Mouse (Mus musculus) heart, adult 2 months (tissue): ENCODE data around the gene Tollip.

Experiments used
- CTCF ChIP-seq: fragments of 200-600 bp; IDR thresholded peaks from 2 replicates; pipeline ENCODE4 v1.8.1; 2022; ENCODE audit warnings: antibody characterized with exemption, mild to moderate bottlenecking, moderate library complexity
- POLR2A ChIP-seq: fragments of 200-500 bp; IDR thresholded peaks from 2 replicates; pipeline ENCODE4 v1.6.1; 2011; ENCODE audit warnings: mild to moderate bottlenecking, low read depth, low read length, control low read depth; ENCODE audit not compliant: insufficient read depth

DNA sequence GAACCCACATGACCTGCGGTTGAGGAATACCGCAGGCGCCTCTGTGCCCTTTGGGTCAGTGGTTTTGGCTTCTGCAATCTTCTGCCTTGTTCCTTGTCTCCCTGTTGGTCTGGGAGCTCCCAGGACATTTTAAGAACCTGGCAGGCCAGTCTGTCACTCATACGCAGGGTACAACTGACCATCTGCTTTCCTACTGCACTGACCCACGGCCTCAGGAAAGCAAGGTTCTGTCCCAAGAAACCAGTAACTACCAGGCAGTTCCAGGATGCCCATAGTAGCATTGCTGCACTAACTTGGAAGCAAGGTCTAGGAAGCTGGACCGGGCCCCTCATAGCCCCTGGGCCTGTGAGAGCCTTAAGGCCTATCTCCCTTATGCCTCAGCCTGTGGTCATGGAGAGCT lies 16.6 kb upstream of the Tollip start:
- TF ChIP-seq POLR2A: no peak
- no peak for TF ChIP-seq CTCF
